Mouse (Mus musculus) forebrain, embryonic 14.5 days (tissue): Measurements from ENCODE around the gene Prl8a9. TPM values are rescaled to one million over a fixed set of nuclear protein-coding genes. Genes with fewer than 3 reads are reported as not detected.

Source experiments
- ATAC-seq: fragments of 200-750 bp; cut with Nextera tagmentation; 2 replicates; pipeline ENCODE4 v1.8.0; 2017; ENCODE audit warnings: mild to moderate bottlenecking, moderate library complexity
- DNase-seq: peaks from one replicate; pipeline ENCODE4 v3.0.0-alpha.2; 2015; ENCODE audit warnings: low spot score
- H3K27ac ChIP-seq: fragments of 300-500 bp; sonication (generic); 2 replicates; pipeline ENCODE4 v1.5.1; 2014; ENCODE audit warnings: low read depth, mild to moderate bottlenecking, control low read depth, low read length, moderate library complexity
- H3K27me3 ChIP-seq: fragments of 300-500 bp; sonication (generic); replicated peaks from 2 replicates; pipeline ENCODE4 v1.6.1; 2014; ENCODE audit warnings: low read length, control low read depth, mixed read lengths; ENCODE audit not compliant: control insufficient read depth, insufficient read depth
- H3K36me3 ChIP-seq: fragments of 300-500 bp; sonication (generic); 2 replicates; pipeline ENCODE4 v1.6.1; 2014; ENCODE audit warnings: low read length, control low read depth; ENCODE audit not compliant: control insufficient read depth, insufficient read depth
- H3K4me1 ChIP-seq: fragments of 300-500 bp; sonication (generic); 2 replicates; pipeline ENCODE4 v1.6.1; 2014; ENCODE audit warnings: antibody characterized with exemption, low read length, control low read depth; ENCODE audit not compliant: control insufficient read depth, insufficient read depth
- H3K4me2 ChIP-seq: fragments of 300-500 bp; sonication (generic); 2 replicates; pipeline ENCODE4 v1.6.1; 2014; ENCODE audit warnings: mild to moderate bottlenecking, control low read depth, low read length
- H3K4me3 ChIP-seq: fragments of 300-500 bp; sonication (generic); 2 replicates; pipeline ENCODE4 v1.5.1; 2014; ENCODE audit warnings: low read depth, low read length, control low read depth
- H3K9ac ChIP-seq: fragments of 300-500 bp; sonication (generic); 2 replicates; pipeline ENCODE4 v1.6.1; 2014; ENCODE audit warnings: mild to moderate bottlenecking, low read length, control low read depth, moderate library complexity
- H3K9me3 ChIP-seq: fragments of 300-500 bp; sonication (generic); replicated peaks from 2 replicates; pipeline ENCODE4 v1.6.1; 2016; ENCODE audit warnings: low read length, control low read depth, mixed read lengths; ENCODE audit not compliant: control insufficient read depth
- WGBS: fragments of 180-500 bp; shearing (Covaris S2); extraction: QIAGEN DNeasy Blood & Tissue Kit; methylation state at CpG from one replicate; pipeline ENCODE4 v1.1.7; 2014; 5-methylcytosine and 5-hydroxymethylcytosine counted together
- polyA plus RNA-seq: library from polyadenylated mRNA; unstranded; fragments of >200 nt; fragmentation: Nextera tagmentation; extraction: Ambion mirVana; gene quantifications from 2 replicates; pipeline ENCODE4 v1.2.1, GENCODE M21; 2014

The Prl8a9 gene
- not detected in 2 replicates for polyA plus RNA-seq

GRCm38 (mm10) chr13:27564506-27564905, at the start of gene Prl8a9:
Gene Prl8a9 (minus strand): TSS chr13:27564606.
- ATAC-seq (no peak), DNase-seq (no peak)
- no peaks in the 10 kb centered on the region for H3K27me3 ChIP-seq
- H3K27ac ChIP-seq, result no peak within 1 kb of the TSS
- H3K36me3 ChIP-seq, result no peaks in the 10 kb centered on the region
- whole genome bisulfite sequencing, result 89% methylated on average over 2 of the region's 2 CpGs
- H3K9ac ChIP-seq, result no peak within 1 kb of the TSS
- H3K4me1 ChIP-seq, result no peaks in the 10 kb centered on the region
- H3K9me3 ChIP-seq, result no peaks in the 10 kb centered on the region
- no peak within 1 kb of the TSS for H3K4me3 ChIP-seq
- H3K4me2 ChIP-seq, result no peak within 1 kb of the TSS

DNA sequence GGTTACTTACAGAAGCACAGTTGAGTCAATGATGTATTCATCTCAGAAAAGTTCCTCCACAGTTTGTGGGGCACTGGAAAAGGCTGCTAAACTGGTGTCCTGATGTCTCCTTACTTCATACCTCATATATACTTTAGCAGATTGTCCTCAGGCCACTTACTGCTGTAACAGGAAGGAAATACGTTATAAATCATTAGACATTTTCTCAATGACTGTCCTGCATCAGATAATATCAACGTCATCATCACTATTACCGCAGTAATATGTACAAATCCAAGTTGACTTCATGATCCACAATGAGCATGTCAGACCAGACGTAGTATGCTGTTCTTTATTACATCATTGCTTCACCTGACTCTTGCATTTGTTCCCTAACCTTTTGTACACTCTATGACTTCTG, 46.1 kb upstream of the Prl8a9 start, which contains the start of gene Prl7b1:
Gene Prl7b1 (minus strand): TSS at position 101 of the 400 bp plus-strand sequence.
- Histone ChIP-seq H3K27ac (no peak within 1 kb of the TSS), H3K4me2 (no peak within 1 kb of the TSS)

DNA sequence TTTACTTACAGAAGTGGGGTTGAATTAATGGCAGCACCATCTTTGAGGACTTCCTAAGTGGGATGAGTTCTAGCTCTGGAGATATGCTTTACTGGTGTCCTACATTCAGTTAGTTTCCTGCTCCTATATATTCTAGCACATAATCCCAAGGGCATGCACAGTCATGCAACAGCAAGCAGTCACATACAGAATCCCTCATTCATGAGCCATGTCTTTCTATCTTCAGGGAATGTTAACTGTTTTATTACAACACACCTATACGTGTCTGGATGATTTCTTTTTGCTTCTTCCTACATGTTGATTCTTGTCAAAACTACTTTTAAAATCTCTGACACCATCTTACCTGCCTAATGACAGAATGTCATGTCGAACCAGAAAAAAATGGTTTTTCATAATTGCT, 17.7 kb upstream of the Prl8a9 start, which contains the start of gene Prl8a1:
Gene Prl8a1 (minus strand): TSS at position 101 of the 400 bp plus-strand sequence.
- Histone ChIP-seq H3K4me1 (no peaks in the 10 kb centered on the region), H3K36me3 (no peaks in the 10 kb centered on the region), H3K9me3 (no peaks in the 10 kb centered on the region), H3K9ac (no peak within 1 kb of the TSS), H3K27ac (no peak within 1 kb of the TSS), H3K27me3 (no peaks in the 10 kb centered on the region), H3K4me3 (no peak within 1 kb of the TSS), H3K4me2 (no peak within 1 kb of the TSS)
- 82% methylated on average over 2 of the region's 2 CpGs for WGBS
- DNase-seq (no peak), ATAC-seq (no peak)

More for the DNA sequence above, 46.1 kb upstream of the Prl8a9 start, which contains the start of gene Prl7b1:
- DNase-seq, result no peak
- Histone ChIP-seq H3K9me3 (no peaks in the 10 kb centered on the region), H3K27me3 (no peaks in the 10 kb centered on the region), H3K4me1 (no peaks in the 10 kb centered on the region), H3K9ac (no peak within 1 kb of the TSS), H3K4me3 (no peak within 1 kb of the TSS), H3K36me3 (no peaks in the 10 kb centered on the region)
- no peak for ATAC-seq
- 84% methylated on average over 4 of the region's 4 CpGs for WGBS

DNA sequence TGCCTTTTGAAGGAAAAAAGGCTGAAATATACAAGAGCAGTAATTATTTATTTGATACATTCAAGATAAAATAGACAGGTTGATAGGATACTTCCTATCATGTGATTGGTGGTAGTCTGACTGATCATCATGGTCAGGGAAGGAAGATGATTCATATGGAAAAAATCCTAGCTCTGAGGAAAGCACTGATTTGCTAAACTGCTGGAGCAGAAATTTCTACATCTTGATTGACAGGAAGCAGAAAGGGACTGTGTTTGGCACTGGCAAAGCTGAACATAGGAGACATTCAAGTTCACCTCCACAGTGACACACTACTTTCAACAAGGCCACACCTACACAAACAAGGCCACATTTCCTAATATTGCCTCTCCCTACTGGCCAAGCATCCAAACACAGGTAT, 11.1 kb downstream of the Prl8a9 start:
- Histone ChIP-seq H3K36me3 (no peaks in the 10 kb centered on the region), H3K4me1 (no peaks in the 10 kb centered on the region), H3K27ac (no peak overlapping the region), H3K9ac (no peak overlapping the region), H3K4me2 (no peak overlapping the region), H3K4me3 (no peak overlapping the region), H3K9me3 (no peaks in the 10 kb centered on the region), H3K27me3 (no peaks in the 10 kb centered on the region)
- DNase-seq (no peak), ATAC-seq (no peak)

DNA sequence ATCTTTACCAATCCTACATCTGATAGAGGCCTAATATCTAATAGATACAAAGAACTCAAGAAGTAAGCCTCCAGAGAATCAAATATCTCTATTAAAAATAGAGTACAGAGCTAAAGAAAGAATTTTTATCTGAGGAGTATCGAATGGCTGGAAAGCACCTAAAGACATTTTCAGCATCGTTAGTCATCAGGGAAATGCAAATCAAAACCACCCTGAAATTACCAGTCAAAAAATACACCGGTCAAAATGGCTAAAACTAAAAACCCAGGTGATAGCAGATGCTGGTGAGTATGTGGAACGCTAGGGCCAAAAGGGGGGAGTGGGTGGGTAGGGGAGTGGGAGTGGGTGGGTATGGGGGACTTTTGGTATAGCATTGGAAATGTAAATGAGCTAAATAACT, 41.2 kb downstream of the Prl8a9 start:
- H3K9me3 ChIP-seq, result no peaks in the 10 kb centered on the region
- no peaks in the 10 kb centered on the region for H3K27me3 ChIP-seq
- H3K4me1 ChIP-seq, result no peaks in the 10 kb centered on the region
- no peak overlapping the region for H3K4me3 ChIP-seq
- H3K4me2 ChIP-seq, result no peak overlapping the region
- 86% methylated on average over 4 of the region's 4 CpGs for WGBS
- DNase-seq (no peak), ATAC-seq (no peak)
- H3K9ac ChIP-seq, result no peak overlapping the region
- no peaks in the 10 kb centered on the region for H3K36me3 ChIP-seq
- no peak overlapping the region for H3K27ac ChIP-seq

- Histone ChIP-seq H3K27ac (no peak within 1 kb of the TSS), H3K4me2 (no peak within 1 kb of the TSS), H3K9me3 (no peaks in the 10 kb centered on the region), H3K4me1 (no peaks in the 10 kb centered on the region), H3K27me3 (no peaks in the 10 kb centered on the region), H3K4me3 (no peak within 1 kb of the TSS), H3K36me3 (no peaks in the 10 kb centered on the region), H3K9ac (no peak within 1 kb of the TSS)
- DNase-seq (no peak), ATAC-seq (no peak)
- 92% methylated on average over 4 of the region's 4 CpGs for WGBS
Measured at GRCm38 (mm10) chr13:27513117-27513516, 51.3 kb downstream of the Prl8a9 start, which contains the start of gene Prl8a8. Gene Prl8a8 (minus strand): TSS chr13:27513217.

Other genes with a start within 250 kb of the Prl8a9 start
- not detected in 2 replicates for gene Prl8a2, start 218.9 kb downstream of the Prl8a9 start, polyA plus RNA-seq
- gene Prl2b1, start 173.8 kb downstream of the Prl8a9 start, polyA plus RNA-seq, result not detected in 2 replicates
- gene Prl8a6, start 125.9 kb downstream of the Prl8a9 start, polyA plus RNA-seq, result not detected in 2 replicates
- gene Prl8a8, start 51.4 kb downstream of the Prl8a9 start, polyA plus RNA-seq, result not detected in 2 replicates
- gene Prl8a1, start 17.6 kb upstream of the Prl8a9 start, polyA plus RNA-seq, result not detected in 2 replicates
- not detected in 2 replicates for gene Prl7b1, start 46.0 kb upstream of the Prl8a9 start, polyA plus RNA-seq
- gene Prl7a1, start 77.9 kb upstream of the Prl8a9 start, polyA plus RNA-seq, result not detected in 2 replicates
- gene Prl7a2, start 103.4 kb upstream of the Prl8a9 start, polyA plus RNA-seq, result not detected in 2 replicates
- gene Prl7d1, start 152.1 kb upstream of the Prl8a9 start, polyA plus RNA-seq, result not detected in 2 replicates
- not detected in 2 replicates for gene Prl7c1, start 216.2 kb upstream of the Prl8a9 start, polyA plus RNA-seq
- gene Prl2a1, start 237.0 kb upstream of the Prl8a9 start, polyA plus RNA-seq, result not detected in 2 replicates